Mouse (Mus musculus) heart, embryonic 11.5 days (tissue): Measurements from ENCODE around the gene Calb2. TPM values are rescaled to one million over a fixed set of nuclear protein-coding genes. Genes with fewer than 3 reads are reported as not detected.

ENCODE experiments used
- ATAC-seq: fragments of 200-750 bp; cut with Nextera tagmentation; replicated peaks from 2 replicates; pipeline ENCODE4 v1.8.0; 2017; ENCODE audit warnings: moderate library complexity; ENCODE audit not compliant: insufficient number of reproducible peaks, low FRiP score, low TSS enrichment
- H3K27ac ChIP-seq: fragments of 300-500 bp; sonication (generic); 2 replicates; pipeline ENCODE4 v1.5.1; 2014; ENCODE audit warnings: mild to moderate bottlenecking, low read depth, low read length
- H3K27me3 ChIP-seq: fragments of 300-500 bp; sonication (generic); 2 replicates; pipeline ENCODE4 v1.6.1; 2014; ENCODE audit warnings: mild to moderate bottlenecking, low read length, mixed read lengths; ENCODE audit not compliant: control insufficient read depth, insufficient read depth
- H3K36me3 ChIP-seq: fragments of 300-500 bp; sonication (generic); 2 replicates; pipeline ENCODE4 v1.6.1; 2014; ENCODE audit warnings: mild to moderate bottlenecking, low read length, moderate library complexity, mixed read lengths; ENCODE audit not compliant: control insufficient read depth, insufficient read depth
- H3K4me1 ChIP-seq: fragments of 300-500 bp; sonication (generic); 2 replicates; pipeline ENCODE4 v1.6.1; 2014; ENCODE audit warnings: low read length; ENCODE audit not compliant: control insufficient read depth, insufficient read depth
- H3K4me2 ChIP-seq: fragments of 300-500 bp; sonication (generic); 2 replicates; pipeline ENCODE4 v1.6.1; 2014; ENCODE audit warnings: mild to moderate bottlenecking, moderate library complexity
- H3K4me3 ChIP-seq: fragments of 300-500 bp; sonication (generic); 2 replicates; pipeline ENCODE4 v1.5.1; 2014; ENCODE audit warnings: low read depth, low read length
- H3K9ac ChIP-seq: fragments of 300-500 bp; sonication (generic); 2 replicates; pipeline ENCODE4 v1.6.1; 2014; ENCODE audit warnings: mild to moderate bottlenecking, low read depth, low read length, moderate library complexity
- H3K9me3 ChIP-seq: fragments of 300-500 bp; sonication (generic); replicated peaks from 2 replicates; pipeline ENCODE4 v1.6.1; 2016; ENCODE audit warnings: low read length; ENCODE audit not compliant: control insufficient read depth
- WGBS: fragments of 180-500 bp; shearing (Covaris S2); extraction: QIAGEN DNeasy Blood & Tissue Kit; methylation state at CpG from one replicate; pipeline ENCODE4 v1.1.7; 2014; ENCODE audit not compliant: insufficient replicate concordance; 5-methylcytosine and 5-hydroxymethylcytosine counted together
- polyA plus RNA-seq: library from polyadenylated mRNA; unstranded; fragments of >200 nt; fragmentation: Nextera tagmentation; extraction: Ambion mirVana; gene quantifications from 2 replicates; pipeline ENCODE4 v1.2.1, GENCODE M21; 2014

The Calb2 gene
- polyA plus RNA-seq, 1 experiment from 2014 or later, result 2.8 TPM

- Histone ChIP-seq H3K27me3 (no peaks in the 10 kb centered on the region; the same call in 1 of the 2 replicates), H3K9ac (no peak overlapping the region), H3K9me3 (no peaks in the 10 kb centered on the region), H3K4me2 (no peak overlapping the region), H3K27ac (no peak overlapping the region), H3K4me1 (no peaks in the 10 kb centered on the region), H3K36me3 (no peaks in the 10 kb centered on the region), H3K4me3 (no peak overlapping the region)
- ATAC-seq, result no peak
- 82% methylated on average over 15 of the region's 15 CpGs for WGBS
Observed at GRCm38 (mm10) chr8:110101676-110102075, 66.3 kb downstream of the Calb2 start.

- Histone ChIP-seq H3K9ac (no peak within 1 kb of the TSS), H3K36me3 (no peaks in the 10 kb centered on the region), H3K4me3 (no peak within 1 kb of the TSS), H3K27me3 (no peaks in the 10 kb centered on the region; the same call in 1 of the 2 replicates), H3K27ac (no peak within 1 kb of the TSS), H3K4me2 (no peak within 1 kb of the TSS), H3K9me3 (no peaks in the 10 kb centered on the region), H3K4me1 (no peaks in the 10 kb centered on the region)
- 86% methylated on average over 10 of the region's 12 CpGs for WGBS
- ATAC-seq, result no peak
Observed at GRCm38 (mm10) chr8:110100907-110101306, 67.1 kb downstream of the Calb2 start, which contains the start of gene Gm21964. Gm21964 (plus strand) TSS chr8:110101207.

GRCm38 (mm10) chr8:110091869-110092268 lies 76.1 kb downstream of the Calb2 start:
- Histone ChIP-seq H3K9ac (no peak overlapping the region), H3K27ac (no peak overlapping the region), H3K27me3 (no peaks in the 10 kb centered on the region), H3K36me3 (peaks cover 17% of the 10 kb centered on the region), H3K9me3 (peaks cover 18% of the 10 kb centered on the region), H3K4me3 (no peak overlapping the region), H3K4me2 (no peak overlapping the region), H3K4me1 (no peaks in the 10 kb centered on the region)
- 62% methylated on average over 1 of the region's 1 CpGs for WGBS
- no peak for ATAC-seq

Other genes starting within 250 kb of the Calb2 start
- gene Marveld3, start 206.0 kb downstream of the Calb2 start, polyA plus RNA-seq, result not detected in 2 replicates
- gene Tat, start 177.8 kb downstream of the Calb2 start, polyA plus RNA-seq, result not detected in 2 replicates
- 0.16 and 0.51 TPM in 2 replicates for gene Chst4, start 128.5 kb downstream of the Calb2 start, polyA plus RNA-seq
- 5.4 and 6.0 TPM in 2 replicates for gene Zfp612, start 88.5 kb downstream of the Calb2 start, polyA plus RNA-seq
- not detected in 2 replicates for gene Gm21964, start 67.0 kb downstream of the Calb2 start, polyA plus RNA-seq
- gene Gm17720, start 65.5 kb downstream of the Calb2 start, polyA plus RNA-seq, result not detected in 2 replicates
- 5.6 and 6.7 TPM in 2 replicates for gene Cmtr2, start 47.5 kb upstream of the Calb2 start, polyA plus RNA-seq
- 0.14 and 0.28 TPM in 2 replicates for gene Hydin, start 98.8 kb upstream of the Calb2 start, polyA plus RNA-seq